Mouse (Mus musculus) megakaryocyte progenitor cell, adult 5-6 weeks (primary cell): ENCODE results near the gene Elf1. TPM values are rescaled to one million over a fixed set of nuclear protein-coding genes. Genes with fewer than 3 reads are reported as not detected.
"Not testable (repeated sequence)": the region's sequence is repeated elsewhere in the genome, so short reads cannot be mapped to it uniquely, and the experiment has no call there.

Source experiments
- ATAC-seq: replicated peaks from 2 replicates; pipeline ENCODE4 v1.8.0; 2016; ENCODE audit warnings: mild to moderate bottlenecking, moderate TSS enrichment, inconsistent platforms; ENCODE audit not compliant: poor library complexity
- total RNA-seq, 2 experiments: library from RNA; stranded (forward) in 1 of 2; stranded (reverse) in 1 of 2; fragments of 157-497, 149-512 nt in 1 of 2; fragments of 200-1000 nt in 1 of 2; gene quantifications; 2 replicates each; pipeline versions ENCODE4 v1.2.3 to v1.2.4; 2015 to 2017

The Elf1 gene
- 96.8 and 98.3 TPM in 2 replicates for total RNA-seq (2015)
- total RNA-seq (2017), result 178 and 189 TPM in 2 replicates

DNA sequence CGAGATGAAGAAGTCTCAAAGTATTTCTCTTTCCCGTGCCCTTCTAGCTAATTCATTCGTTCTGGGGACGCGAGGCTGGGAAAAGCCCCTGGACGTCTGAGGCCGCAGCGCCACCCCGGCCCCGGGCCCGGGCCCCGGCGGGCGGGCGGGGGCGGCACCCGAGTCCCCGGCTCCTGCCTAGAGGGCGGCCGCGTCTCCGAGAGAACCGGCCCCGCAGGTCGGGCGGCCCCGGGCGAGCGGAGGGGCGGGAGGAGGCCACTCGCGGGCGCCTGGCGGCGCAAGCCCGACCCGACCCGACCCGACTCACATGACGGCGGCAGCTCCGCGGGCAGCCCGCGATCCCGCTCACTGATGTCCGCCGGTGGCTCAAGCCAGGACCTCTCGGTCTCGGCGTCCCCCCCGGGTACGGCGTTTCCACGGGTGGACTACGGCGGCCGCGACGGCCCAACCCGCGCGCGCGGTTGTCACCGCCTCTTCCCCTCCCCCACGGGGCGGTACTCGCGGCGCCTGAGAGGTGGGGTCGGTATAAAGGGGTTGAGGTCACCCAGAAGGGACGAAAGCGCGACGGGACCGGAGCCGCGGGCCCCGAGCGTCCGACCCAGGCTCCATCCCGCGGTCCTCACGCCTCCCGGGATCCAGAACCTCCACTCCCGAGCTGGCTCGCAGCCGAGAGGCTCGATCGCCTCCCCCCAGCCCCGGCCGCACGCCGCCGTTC lies at the start of gene Elf1:
TSS of gene Elf1 (plus strand) at position 571 of the 715 bp plus-strand sequence.
- peak; percentile 51 for ATAC-seq

DNA sequence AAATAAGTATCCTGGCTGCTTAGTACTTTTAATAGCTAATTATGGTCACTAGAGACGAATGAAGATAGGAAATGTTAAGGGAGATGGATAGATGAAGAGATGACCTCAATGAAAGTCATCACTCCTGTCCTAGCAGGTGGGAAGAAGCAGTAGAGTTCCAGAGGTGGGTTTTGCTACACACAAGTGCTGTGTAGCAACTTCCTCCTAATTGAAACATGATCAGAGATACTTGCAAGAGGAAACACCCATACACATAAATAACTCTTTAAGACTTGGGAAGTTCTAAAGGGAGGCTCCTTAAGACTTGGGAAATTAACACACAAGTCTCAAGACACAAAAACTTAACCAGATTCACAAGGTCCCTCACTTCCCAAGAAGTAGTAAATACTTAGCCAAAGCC lies 46.9 kb upstream of the Elf1 start:
- no peak for ATAC-seq

GRCm38 (mm10) chr14:79440655-79441054 lies 40.3 kb upstream of the Elf1 start:
- peak; percentile 24; the same call in 1 of the 2 replicates for ATAC-seq

DNA sequence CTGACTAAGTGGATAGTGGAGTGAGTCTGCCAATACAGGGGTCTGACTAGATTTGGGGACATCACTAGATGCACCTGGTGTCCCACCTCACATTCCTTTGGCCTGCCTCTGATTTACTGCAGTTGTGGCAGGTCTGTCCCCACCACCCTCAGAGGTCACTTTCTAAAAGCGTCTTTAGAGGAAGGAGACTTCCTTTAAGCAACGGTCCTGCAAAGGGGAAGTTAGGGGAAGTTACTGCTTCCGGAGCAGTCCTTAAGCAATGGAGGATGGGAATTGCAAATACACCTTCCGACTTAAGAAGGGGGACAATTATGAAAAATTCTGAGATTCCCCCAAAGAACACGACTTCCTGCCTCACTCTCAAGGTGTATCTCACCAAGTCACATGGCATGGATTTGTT lies 39.6 kb upstream of the Elf1 start:
- ATAC-seq, result peak; percentile 85

- no peak for ATAC-seq
These were observed 36.4 kb upstream of the Elf1 start for GRCm38 (mm10) chr14:79444601-79445000.

- peak; percentile 33; the same call in 1 of the 2 replicates for ATAC-seq
These were observed 35.9 kb upstream of the Elf1 start for GRCm38 (mm10) chr14:79445055-79445620.

- peak; percentile 97 for ATAC-seq
These were observed 29.1 kb upstream of the Elf1 start, which contains the start of gene Kbtbd6 for GRCm38 (mm10) chr14:79451681-79452590. TSS of gene Kbtbd6 (plus strand) at chr14:79451835.

DNA sequence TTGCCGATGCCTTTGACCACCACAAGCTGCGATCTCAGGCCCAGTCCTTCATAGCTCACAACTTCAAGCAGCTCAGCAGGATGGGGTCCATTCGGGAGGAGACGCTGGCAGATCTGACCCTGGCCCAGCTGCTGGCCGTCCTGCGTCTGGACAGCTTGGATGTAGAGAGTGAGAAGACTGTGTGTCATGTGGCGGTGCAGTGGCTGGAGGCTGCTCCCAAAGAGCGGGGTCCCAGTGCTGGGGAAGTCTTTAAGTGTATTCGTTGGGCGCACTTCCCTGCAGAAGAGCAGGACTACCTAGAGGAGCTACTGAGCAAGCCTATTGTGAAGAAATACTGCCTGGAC lies 28.4 kb upstream of the Elf1 start:
- ATAC-seq, result not testable (repeated sequence)

DNA sequence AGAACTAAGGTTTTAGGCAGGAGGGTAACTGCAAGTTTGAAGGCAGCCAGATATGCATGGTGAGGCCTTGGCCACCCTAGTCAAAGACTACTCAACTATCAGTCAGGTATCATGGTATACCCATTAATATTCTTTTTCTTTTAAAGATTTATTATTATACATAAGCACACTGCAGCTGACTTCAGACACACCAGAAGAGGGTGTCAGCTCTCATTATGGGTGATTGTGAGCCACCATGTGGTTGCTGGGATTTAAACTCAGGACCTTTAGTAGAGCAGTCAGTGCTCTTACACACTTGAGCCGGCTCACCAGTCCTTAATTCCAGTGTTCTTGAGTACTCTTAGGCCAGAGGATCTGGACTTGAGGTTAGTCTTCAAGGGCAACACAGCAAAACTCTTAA lies 20.6 kb upstream of the Elf1 start:
- ATAC-seq, result no peak

- ATAC-seq, result no peak
These were observed 20.0 kb upstream of the Elf1 start for GRCm38 (mm10) chr14:79460988-79461387.

GRCm38 (mm10) chr14:79465623-79466022 lies 15.4 kb upstream of the Elf1 start:
- peak; percentile 31; the same call in 1 of the 2 replicates for ATAC-seq

GRCm38 (mm10) chr14:79467621-79468020 lies 13.4 kb upstream of the Elf1 start:
- ATAC-seq, result peak; percentile 64

- ATAC-seq, result no peak
These were observed 7.6 kb upstream of the Elf1 start for GRCm38 (mm10) chr14:79473384-79473783.

- peak; percentile 72 for ATAC-seq
These were observed 551 bp downstream of the Elf1 start, which contains the start of gene Wbp4 for GRCm38 (mm10) chr14:79481339-79482151. TSS of gene Wbp4 (minus strand) at chr14:79481520.

DNA sequence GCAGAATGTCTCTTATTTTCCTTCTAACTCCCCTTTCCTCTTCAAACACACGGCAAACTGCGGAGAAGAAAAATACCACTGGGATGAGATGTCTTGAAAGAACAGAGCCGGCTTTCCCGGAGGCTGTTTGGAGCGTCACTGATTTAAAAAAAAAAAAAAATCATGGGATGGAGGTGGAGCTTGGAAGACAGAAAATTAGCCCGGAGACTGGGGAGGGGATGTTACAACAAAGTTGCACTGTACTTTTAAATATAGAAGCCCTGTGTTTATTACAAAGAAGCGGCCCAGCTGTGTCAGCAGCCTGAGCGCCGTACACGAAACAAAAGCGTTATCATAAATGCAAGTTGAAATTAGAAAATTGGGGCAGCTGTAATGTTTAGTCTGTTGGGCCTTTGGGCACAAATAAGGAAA lies 1.3 kb downstream of the Elf1 start:
- ATAC-seq, result no peak

- no peak for ATAC-seq
These were observed 1.9 kb downstream of the Elf1 start for GRCm38 (mm10) chr14:79482747-79483355.

DNA sequence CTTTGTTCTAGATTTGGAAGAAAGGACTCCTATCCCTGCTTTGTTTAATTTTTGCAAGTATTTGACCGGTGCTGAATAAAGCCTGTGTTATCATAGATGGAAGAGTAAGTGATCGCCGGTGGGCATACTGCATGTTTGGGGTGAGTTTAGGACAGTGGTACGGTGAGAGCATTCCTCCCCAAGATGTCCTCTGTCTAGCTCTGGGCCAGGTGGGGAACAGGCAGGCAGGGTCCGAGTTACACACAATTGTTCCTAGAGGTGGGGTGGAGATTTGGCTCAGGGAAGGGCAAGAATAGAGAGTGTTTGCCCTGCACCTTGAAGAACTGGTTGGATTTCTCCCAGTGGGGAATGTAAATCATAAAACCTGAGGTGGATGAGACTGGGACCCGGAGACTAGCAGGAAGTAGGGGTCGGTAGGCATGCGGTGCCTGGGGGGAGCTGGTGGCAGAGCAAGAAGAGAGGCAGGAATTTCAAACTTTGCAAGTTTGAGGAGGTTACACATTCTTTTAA lies 2.7 kb downstream of the Elf1 start:
- ATAC-seq, result no peak

DNA sequence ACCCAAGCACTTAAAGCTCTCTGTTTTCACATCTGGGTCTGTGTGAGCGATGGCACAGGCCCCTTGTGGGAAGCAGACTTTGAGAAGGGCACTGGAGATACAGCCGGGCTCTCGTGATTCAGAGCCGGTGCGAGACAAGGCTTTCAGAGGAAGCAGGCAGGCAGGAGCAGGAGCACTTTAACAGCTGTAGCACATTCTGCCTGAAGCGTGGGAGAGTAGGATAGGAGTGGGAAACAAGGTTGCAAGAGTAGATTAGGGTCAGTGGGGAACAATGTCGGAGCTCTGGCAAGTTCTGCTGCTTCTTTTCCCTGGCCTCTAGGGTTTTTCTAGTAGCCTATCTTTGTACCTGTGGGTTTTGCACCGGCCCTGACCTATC lies 5.6 kb downstream of the Elf1 start:
- peak; percentile 43 for ATAC-seq

- peak; percentile 51 for ATAC-seq
These were observed 6.2 kb downstream of the Elf1 start for GRCm38 (mm10) chr14:79486993-79487731.
